Mouse (Mus musculus) forebrain, embryonic 14.5 days (tissue): ENCODE measurements around the gene Plekho2. TPM values are rescaled to one million over a fixed set of nuclear protein-coding genes. Genes with fewer than 3 reads are reported as not detected.
A peak's percentile ranks its signal among the peaks of the same experiment; 100 is the strongest.

Source experiments
- ATAC-seq: fragments of 200-750 bp; cut with Nextera tagmentation; 2 replicates; pipeline ENCODE4 v1.8.0; 2017; ENCODE audit warnings: mild to moderate bottlenecking, moderate library complexity
- DNase-seq: peaks from one replicate; pipeline ENCODE4 v3.0.0-alpha.2; 2015; ENCODE audit warnings: low spot score
- H3K27ac ChIP-seq: fragments of 300-500 bp; sonication (generic); 2 replicates; pipeline ENCODE4 v1.5.1; 2014; ENCODE audit warnings: low read depth, mild to moderate bottlenecking, control low read depth, low read length, moderate library complexity
- H3K27me3 ChIP-seq: fragments of 300-500 bp; sonication (generic); replicated peaks from 2 replicates; pipeline ENCODE4 v1.6.1; 2014; ENCODE audit warnings: low read length, control low read depth, mixed read lengths; ENCODE audit not compliant: control insufficient read depth, insufficient read depth
- H3K36me3 ChIP-seq: fragments of 300-500 bp; sonication (generic); 2 replicates; pipeline ENCODE4 v1.6.1; 2014; ENCODE audit warnings: low read length, control low read depth; ENCODE audit not compliant: control insufficient read depth, insufficient read depth
- H3K4me1 ChIP-seq: fragments of 300-500 bp; sonication (generic); 2 replicates; pipeline ENCODE4 v1.6.1; 2014; ENCODE audit warnings: antibody characterized with exemption, low read length, control low read depth; ENCODE audit not compliant: control insufficient read depth, insufficient read depth
- H3K4me2 ChIP-seq: fragments of 300-500 bp; sonication (generic); 2 replicates; pipeline ENCODE4 v1.6.1; 2014; ENCODE audit warnings: mild to moderate bottlenecking, control low read depth, low read length
- H3K4me3 ChIP-seq: fragments of 300-500 bp; sonication (generic); 2 replicates; pipeline ENCODE4 v1.5.1; 2014; ENCODE audit warnings: low read depth, low read length, control low read depth
- H3K9ac ChIP-seq: fragments of 300-500 bp; sonication (generic); 2 replicates; pipeline ENCODE4 v1.6.1; 2014; ENCODE audit warnings: mild to moderate bottlenecking, low read length, control low read depth, moderate library complexity
- H3K9me3 ChIP-seq: fragments of 300-500 bp; sonication (generic); replicated peaks from 2 replicates; pipeline ENCODE4 v1.6.1; 2016; ENCODE audit warnings: low read length, control low read depth, mixed read lengths; ENCODE audit not compliant: control insufficient read depth
- WGBS: fragments of 180-500 bp; shearing (Covaris S2); extraction: QIAGEN DNeasy Blood & Tissue Kit; methylation state at CpG from one replicate; pipeline ENCODE4 v1.1.7; 2014; 5-methylcytosine and 5-hydroxymethylcytosine counted together
- polyA plus RNA-seq: library from polyadenylated mRNA; unstranded; fragments of >200 nt; fragmentation: Nextera tagmentation; extraction: Ambion mirVana; gene quantifications from 2 replicates; pipeline ENCODE4 v1.2.1, GENCODE M21; 2014

Plekho2 gene
- polyA plus RNA-seq, 1 experiment from 2014 or later, result 3.6 TPM

DNA sequence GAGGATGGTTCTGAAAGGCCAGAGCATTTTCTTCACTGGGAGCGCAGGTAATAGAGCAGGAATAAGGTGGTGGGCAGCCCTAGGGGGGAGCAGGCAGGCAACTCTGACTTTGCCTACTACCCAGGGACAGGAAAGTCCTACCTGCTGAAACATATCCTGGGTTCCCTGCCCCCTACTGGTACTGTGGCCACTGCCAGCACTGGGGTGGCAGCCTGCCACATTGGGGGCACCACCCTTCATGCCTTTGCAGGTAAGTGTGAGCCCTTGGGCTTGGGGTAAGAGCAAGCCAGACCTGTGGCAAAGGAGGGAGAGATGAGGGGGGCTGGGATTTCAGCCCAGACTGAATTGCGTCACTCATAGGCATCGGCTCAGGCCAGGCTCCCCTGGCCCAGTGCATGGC, 9.3 kb upstream of the Plekho2 start:
- 89% methylated on average over 3 of the region's 3 CpGs for WGBS
- Histone ChIP-seq H3K4me2 (peak overlapping the region; percentile 95), H3K4me1 (peaks cover 18% of the 10 kb centered on the region), H3K4me3 (peak overlapping the region; percentile 54), H3K27ac (no peak overlapping the region), H3K27me3 (no peaks in the 10 kb centered on the region), H3K9ac (peak overlapping the region; percentile 64), H3K9me3 (no peaks in the 10 kb centered on the region), H3K36me3 (peaks cover 18% of the 10 kb centered on the region)
- ATAC-seq (no peak), DNase-seq (no peak)

GRCm38 (mm10) chr9:65587573-65588358, 7.9 kb upstream of the Plekho2 start:
- no peaks in the 10 kb centered on the region for H3K9me3 ChIP-seq
- H3K4me2 ChIP-seq, result peak overlapping the region; percentile 95
- H3K4me1 ChIP-seq, result peaks cover 18% of the 10 kb centered on the region
- peak; percentile 46 for DNase-seq
- no peak overlapping the region for H3K27ac ChIP-seq
- no peaks in the 10 kb centered on the region for H3K27me3 ChIP-seq
- ATAC-seq, result peak; percentile 40
- H3K4me3 ChIP-seq, result peak overlapping the region; percentile 54
- WGBS, result under 1% methylated on average over 64 of the region's 64 CpGs
- peaks cover 9% of the 10 kb centered on the region for H3K36me3 ChIP-seq
- H3K9ac ChIP-seq, result peak overlapping the region; percentile 64

DNA sequence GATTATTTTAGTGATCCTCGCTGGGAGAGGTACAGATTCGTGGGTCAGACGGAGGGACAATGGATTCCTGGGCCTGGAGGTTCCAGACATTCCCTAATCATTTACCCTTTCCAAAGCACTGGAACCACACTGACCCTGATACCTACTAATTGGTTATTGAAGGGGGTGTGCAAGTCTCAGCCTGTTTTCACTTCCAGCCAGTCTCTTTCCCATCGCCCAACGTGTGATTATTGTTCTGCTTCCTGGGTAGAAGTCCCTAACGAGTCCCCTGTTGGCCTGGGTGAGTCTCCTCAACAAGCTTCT, 7.4 kb upstream of the Plekho2 start:
- Histone ChIP-seq H3K36me3 (peaks cover 6% of the 10 kb centered on the region), H3K4me2 (peak overlapping the region; percentile 95), H3K27ac (no peak overlapping the region), H3K9me3 (no peaks in the 10 kb centered on the region), H3K4me3 (peak overlapping the region; percentile 54), H3K9ac (peak overlapping the region; percentile 64), H3K27me3 (no peaks in the 10 kb centered on the region), H3K4me1 (peaks cover 18% of the 10 kb centered on the region)
- ATAC-seq, result peak; percentile 24
- 0% methylated on average over 6 of the region's 6 CpGs for WGBS
- no peak for DNase-seq

DNA sequence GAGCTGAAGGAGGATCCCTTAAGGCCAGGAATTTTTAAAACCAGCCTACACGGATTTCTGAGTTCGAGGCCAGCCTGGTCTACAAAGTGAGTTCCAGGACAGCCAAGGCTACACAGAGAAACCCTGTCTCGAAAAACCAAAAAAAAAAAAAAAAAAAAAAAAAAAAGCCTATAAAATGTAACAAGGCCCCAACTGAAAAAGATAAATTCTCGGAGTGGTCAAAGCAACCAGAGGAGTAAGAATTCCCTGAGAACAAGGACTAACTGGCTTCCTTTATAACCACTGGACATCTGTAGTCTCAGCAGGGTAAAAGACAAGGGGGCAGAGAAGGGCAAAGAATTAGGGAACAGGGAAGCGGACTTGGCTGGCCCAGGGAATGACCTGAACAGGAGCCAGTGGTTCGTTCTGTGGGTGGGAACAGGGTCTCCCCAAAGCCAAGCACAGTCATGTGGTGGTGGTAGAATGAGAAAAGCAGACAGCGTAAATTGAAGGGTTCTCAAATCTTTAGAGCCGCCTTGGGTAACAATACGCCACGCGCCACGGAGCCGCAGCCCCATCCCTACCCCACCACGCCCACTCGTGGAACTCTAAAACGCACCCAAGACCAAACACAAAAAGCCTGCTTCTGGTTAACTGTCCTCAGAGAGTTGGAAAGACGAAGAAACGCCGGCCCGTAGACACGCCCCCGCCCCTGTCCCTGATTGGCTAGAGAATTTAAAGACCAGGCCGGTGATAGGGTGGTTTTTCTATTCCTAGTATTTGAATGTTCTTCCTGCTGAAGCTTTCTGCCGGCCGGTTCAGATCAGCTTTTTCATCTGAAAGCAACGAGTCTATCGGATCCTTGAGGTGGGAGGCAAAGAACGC, 6.8 kb upstream of the Plekho2 start, which contains the start of gene Pif1:
Gene Pif1, plus strand, starts transcription at position 755 of the 864 bp plus-strand sequence.
- H3K36me3 ChIP-seq, result peaks cover 5% of the 10 kb centered on the region
- H3K9ac ChIP-seq, result peak within 1 kb of the TSS; percentile 64
- peaks cover 18% of the 10 kb centered on the region for H3K4me1 ChIP-seq
- DNase-seq (peak; percentile 94), ATAC-seq (peak; percentile 91)
- WGBS, result 10% methylated on average over 28 of the region's 28 CpGs
- H3K27ac ChIP-seq, result no peak within 1 kb of the TSS
- peak within 1 kb of the TSS; percentile 54 for H3K4me3 ChIP-seq
- H3K27me3 ChIP-seq, result no peaks in the 10 kb centered on the region
- H3K4me2 ChIP-seq, result peak within 1 kb of the TSS; percentile 95
- H3K9me3 ChIP-seq, result no peaks in the 10 kb centered on the region

DNA sequence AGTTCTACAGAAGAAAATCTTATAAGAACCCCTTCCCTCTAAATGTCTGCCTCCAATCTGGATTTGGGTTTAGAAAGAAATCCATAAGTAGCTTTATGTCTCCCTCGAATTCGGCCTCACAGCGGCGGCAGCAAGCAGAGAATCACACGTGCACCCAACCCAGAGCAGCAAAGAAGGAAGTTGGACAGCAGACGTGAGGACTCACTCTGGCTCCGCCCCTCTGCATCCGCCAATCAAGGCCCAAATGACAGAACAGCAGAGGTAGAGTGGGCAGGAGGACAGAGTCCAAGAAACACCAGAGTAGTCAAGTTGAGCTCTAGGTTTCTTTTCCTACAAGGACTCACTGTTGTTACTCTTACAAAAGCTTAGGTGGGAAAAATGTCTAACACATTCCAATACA, 3.2 kb upstream of the Plekho2 start:
- no peak overlapping the region for H3K9ac ChIP-seq
- ATAC-seq, result no peak
- 31% methylated on average over 8 of the region's 8 CpGs for WGBS

GRCm38 (mm10) chr9:65580401-65581256, 789 bp upstream of the Plekho2 start:
- no peaks in the 10 kb centered on the region for H3K36me3 ChIP-seq
- peak; percentile 83 for DNase-seq
- no peaks in the 10 kb centered on the region for H3K9me3 ChIP-seq
- no peaks in the 10 kb centered on the region for H3K27me3 ChIP-seq
- H3K4me1 ChIP-seq, result peaks cover 16% of the 10 kb centered on the region
- peak overlapping the region; percentile 41 for H3K4me3 ChIP-seq
- ATAC-seq, result peak; percentile 85
- peak overlapping the region; percentile 62 for H3K9ac ChIP-seq
- H3K27ac ChIP-seq, result peak overlapping the region; percentile 55; the same call in 1 of the 2 replicates
- WGBS, result 7% methylated on average over 20 of the region's 29 CpGs
- peak overlapping the region; percentile 75 for H3K4me2 ChIP-seq

More for the DNA sequence above, 3.2 kb upstream of the Plekho2 start:
- Histone ChIP-seq H3K9me3 (no peaks in the 10 kb centered on the region), H3K4me1 (peaks cover 13% of the 10 kb centered on the region), H3K4me2 (no peak overlapping the region), H3K4me3 (no peak overlapping the region), H3K36me3 (no peaks in the 10 kb centered on the region), H3K27me3 (no peaks in the 10 kb centered on the region), H3K27ac (no peak overlapping the region; the same call in 1 of the 2 replicates)
- DNase-seq, result no peak

- H3K36me3 ChIP-seq, result no peaks in the 10 kb centered on the region
- no peak for ATAC-seq
- peak overlapping the region; percentile 41; the same call in 1 of the 2 replicates for H3K4me3 ChIP-seq
- no peaks in the 10 kb centered on the region for H3K9me3 ChIP-seq
- H3K9ac ChIP-seq, result no peak overlapping the region
- DNase-seq, result no peak
- WGBS, result 65% methylated on average over 9 of the region's 9 CpGs
- H3K4me1 ChIP-seq, result peaks cover 18% of the 10 kb centered on the region
- H3K27ac ChIP-seq, result no peak overlapping the region
- H3K4me2 ChIP-seq, result peak overlapping the region; percentile 75; the same call in 1 of the 2 replicates
- no peaks in the 10 kb centered on the region for H3K27me3 ChIP-seq
Measured at GRCm38 (mm10) chr9:65578801-65579249, 1.0 kb downstream of the Plekho2 start.

DNA sequence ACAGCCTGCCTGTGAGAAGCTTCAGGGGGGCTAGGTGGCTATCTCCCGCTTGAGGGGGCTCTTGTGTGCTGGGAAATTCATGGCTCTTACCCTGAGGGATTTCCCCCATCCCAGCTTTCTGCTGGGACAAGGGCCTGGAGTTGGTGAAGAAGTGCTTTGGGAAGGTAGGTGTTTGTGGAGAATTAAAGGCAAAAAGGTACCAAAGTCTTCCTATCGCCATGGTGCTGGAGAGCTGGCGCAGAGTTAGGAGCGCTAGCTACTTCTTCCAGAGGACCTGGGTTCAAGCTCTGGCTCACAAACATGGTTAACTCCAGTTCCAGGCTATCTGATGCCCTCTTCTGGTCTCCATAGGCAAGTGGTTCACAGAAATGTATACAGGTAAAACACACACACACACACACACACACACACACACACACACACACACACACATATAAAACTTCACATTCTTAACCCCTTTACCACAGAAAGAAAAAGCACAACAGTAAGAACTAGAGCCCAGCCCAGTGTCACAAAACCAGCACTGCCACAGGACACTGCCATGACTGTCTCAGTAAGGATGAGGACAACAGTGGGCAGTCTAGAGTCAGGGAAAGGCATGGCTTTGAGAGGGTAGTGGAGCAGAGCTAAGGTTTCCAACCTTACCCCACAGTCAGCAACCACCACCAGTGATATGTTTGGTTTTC, 2.2 kb downstream of the Plekho2 start:
- 86% methylated on average over 4 of the region's 4 CpGs for WGBS
- H3K27me3 ChIP-seq, result no peaks in the 10 kb centered on the region
- no peak overlapping the region for H3K27ac ChIP-seq
- no peak overlapping the region for H3K9ac ChIP-seq
- no peaks in the 10 kb centered on the region for H3K9me3 ChIP-seq
- no peak overlapping the region for H3K4me3 ChIP-seq
- H3K36me3 ChIP-seq, result no peaks in the 10 kb centered on the region
- H3K4me2 ChIP-seq, result no peak overlapping the region
- ATAC-seq (no peak), DNase-seq (no peak)
- H3K4me1 ChIP-seq, result peaks cover 18% of the 10 kb centered on the region
